Comparison of ENCODE assay signal across 1 mouse cellular context in the genomic region with DNA sequence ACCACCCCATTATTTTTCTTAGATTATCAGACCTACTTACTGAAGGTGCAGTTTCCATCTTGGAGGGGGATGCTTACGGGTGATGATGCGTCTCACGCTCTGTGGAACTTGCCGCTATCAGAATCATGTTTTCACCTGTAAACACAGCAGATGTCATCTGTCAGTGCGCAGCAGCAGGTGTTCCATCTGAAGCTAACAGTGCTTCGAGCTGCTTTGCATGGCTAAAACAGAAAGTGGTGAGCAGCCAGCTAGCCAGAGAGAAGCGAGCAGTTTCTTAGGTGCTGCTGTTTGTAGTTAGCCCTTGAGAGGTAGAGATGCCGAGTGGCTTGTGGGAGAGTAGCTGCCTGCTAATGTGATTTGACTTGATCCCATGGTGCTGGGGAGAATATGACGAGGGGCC.
TF ChIP-seq lines count a peak whose summit lies in the region.

No protein-coding gene starts in this region.

TF ChIP-seq in CH12.LX, 34 proteins besides CTCF, POLR2A, EP300 and RAD21 (continued from another document):
- TF ChIP-seq NRF1 (IDR thresholded peaks at IDR 0.05; ENCODE audit: low read depth, low read length) (peak; percentile 68), UBTF (IDR thresholded peaks at IDR 0.05; ENCODE audit: low read depth, low read length) (no peak), CHD1 (IDR thresholded peaks at IDR 0.05; ENCODE audit: low read depth, low read length) (no peak), RCOR1 (conservative IDR thresholded peaks at IDR 0.05; ENCODE audit: low read depth, low read length) (peak; percentile 75; the same call in 1 of the 2 replicates), MXI1 (IDR thresholded peaks at IDR 0.05; ENCODE audit: low read depth, low read length) (peak; percentile 77; the same call in 1 of the 2 replicates), MEF2A (IDR thresholded peaks at IDR 0.05; ENCODE audit: borderline replicate concordance, low read depth, low read length) (peak; percentile 33; the same call in 1 of the 2 replicates), TCF12 (IDR thresholded peaks at IDR 0.05; ENCODE audit: low read depth, low read length) (peak; percentile 86)
